Mouse (Mus musculus) kidney, adult 18-20 months (tissue): Measurements from ENCODE around the gene Dhcr24.
A peak's percentile ranks its signal among the peaks of the same experiment; 100 is the strongest.

ENCODE experiments used
- DNase-seq: peaks from one replicate; pipeline ENCODE4 v3.0.0; 2021

The Dhcr24 gene

DNA sequence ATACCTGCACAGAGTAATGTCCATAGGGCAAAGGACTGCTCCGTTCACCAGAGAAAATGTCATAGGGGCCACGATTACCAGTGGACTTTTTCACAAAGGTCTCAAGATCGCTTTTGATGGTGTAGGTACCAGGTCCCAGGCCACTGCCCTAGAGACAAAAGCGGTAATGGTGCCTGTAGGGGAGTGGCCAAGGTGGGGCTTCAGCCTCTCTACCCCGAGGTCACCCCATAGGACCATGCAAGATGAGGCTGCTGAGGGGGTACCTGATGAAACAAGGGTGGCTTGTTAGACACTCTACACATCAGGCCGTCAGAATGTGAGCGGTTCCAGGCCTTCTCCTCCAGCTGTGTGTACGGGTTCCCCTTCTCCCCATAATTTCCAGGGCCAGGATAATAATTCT, 52.3 kb downstream of the Dhcr24 start:
- no peak for DNase-seq

GRCm38 (mm10) chr4:106613560-106613959, 52.7 kb downstream of the Dhcr24 start:
- DNase-seq: no peak

DNA sequence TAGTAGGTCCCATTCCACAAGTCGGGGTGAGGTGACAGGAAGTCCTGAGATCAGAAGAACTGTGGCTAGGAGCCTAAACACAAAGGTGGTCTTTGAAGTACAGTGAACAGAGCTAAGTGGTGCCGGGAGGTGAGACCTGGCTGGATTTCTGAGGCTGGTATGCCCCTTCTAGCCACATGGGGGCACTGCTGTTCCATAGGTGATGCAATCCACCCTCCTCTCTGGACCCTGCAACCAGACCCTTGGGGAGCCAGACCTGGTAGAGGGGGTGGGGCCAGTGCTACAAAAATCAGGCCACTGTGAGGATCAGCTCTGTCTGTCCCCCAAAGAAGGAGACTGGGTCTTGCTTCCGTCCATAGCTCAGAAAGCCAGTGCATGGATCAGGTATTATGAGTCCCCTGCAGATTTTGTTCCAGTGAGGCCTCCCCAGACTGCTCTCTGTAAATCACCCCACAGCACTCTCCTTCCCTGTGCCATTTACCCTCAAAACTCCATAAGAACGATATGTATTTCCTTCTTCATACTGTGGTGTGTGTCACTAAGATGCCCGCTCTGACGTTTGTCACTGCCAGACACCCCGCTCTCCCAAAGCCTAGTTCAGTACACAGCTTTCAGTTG, 53.5 kb downstream of the Dhcr24 start:
- peak; percentile 78 for DNase-seq

- DNase-seq: no peak
Observed at GRCm38 (mm10) chr4:106614881-106615280, 54.0 kb downstream of the Dhcr24 start.

DNA sequence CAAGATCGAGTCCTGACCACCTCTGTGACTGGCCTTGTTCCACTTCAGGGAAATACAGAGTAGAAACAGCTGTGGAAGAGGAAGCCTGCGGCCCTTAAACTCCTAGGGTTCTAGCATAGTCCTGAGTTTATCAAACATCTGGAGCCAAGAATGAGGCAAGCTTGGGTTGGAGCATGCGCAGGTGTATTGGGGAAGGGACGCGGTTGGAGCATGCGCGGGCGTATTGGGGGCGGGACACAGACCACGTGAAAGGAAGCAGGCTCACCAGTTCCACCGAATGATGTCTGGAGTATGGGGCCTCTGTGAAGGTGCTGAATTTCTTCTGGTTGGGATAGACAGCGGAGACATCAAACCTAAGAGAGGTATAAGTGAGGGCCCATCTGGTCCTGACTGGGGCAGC, 54.8 kb downstream of the Dhcr24 start:
- no peak for DNase-seq

GRCm38 (mm10) chr4:106617056-106617455, 56.2 kb downstream of the Dhcr24 start, which contains the start of gene Lexm:
TSS of gene Lexm (minus strand) at chr4:106617241.
- no peak for DNase-seq

DNA sequence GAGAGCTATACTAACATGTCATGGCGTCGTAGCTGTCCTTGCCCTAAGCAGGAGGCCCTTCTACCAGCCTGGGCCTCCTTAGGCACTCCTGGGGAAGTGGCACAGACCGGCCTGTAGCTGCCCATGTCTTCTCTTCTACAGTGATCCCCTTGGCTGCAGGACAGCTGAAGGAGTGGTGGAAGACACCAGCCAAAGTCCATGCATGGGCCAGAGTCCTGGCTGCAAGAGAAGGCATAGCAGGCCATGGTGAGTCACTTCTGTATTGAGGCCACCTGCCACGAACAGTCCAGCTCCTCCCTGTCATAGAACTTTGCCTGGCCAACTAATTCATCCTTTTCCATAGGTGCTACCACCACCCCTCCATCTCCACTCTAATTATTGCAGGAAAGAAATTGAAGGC, 58.1 kb downstream of the Dhcr24 start:
- DNase-seq: no peak

DNA sequence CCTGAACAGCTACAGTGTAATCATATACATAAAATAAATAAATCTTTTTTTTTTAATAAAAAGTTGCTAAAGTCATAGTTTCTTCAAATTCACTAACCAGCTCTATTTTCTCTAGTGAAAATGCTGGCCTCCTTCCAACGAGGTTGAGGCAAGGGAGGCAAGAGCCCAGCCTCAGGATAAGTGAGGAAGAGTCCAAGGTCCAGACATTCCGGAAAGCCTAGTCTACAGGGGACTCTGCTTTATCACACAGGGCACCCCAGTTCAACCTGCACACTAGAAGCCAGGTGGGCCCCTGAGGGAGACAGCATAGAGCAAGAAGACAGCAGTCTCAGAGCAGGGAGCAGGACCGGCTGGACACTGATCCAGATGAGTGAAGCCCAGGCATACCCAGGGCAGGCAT, 60.6 kb downstream of the Dhcr24 start:
- no peak for DNase-seq

DNA sequence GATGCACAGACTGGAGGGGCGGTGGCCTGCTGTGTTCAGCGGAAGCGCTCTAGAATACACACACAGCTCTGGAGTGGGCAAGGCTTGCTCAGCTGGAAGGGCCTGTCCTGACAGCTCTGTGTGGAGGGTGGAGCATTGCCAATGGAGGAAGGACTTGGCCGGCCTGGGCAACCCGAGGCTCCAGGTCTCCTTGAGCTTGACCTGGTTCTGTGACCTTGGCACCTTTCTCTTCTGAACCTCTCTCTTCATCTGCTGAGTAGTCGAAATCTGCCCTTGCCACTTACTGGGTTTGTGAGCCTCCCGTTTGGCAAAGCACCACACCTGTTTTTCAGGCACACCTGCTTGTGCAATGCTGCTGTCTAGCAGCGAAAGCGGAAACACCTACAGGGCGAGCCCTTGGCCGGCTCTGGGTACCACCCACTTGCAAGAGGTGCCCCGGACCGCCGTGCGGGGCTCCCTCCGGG, 61.2 kb downstream of the Dhcr24 start, which contains the start of gene Ttc22:
TSS of gene Ttc22 (plus strand) at position 403 of the 464 bp plus-strand sequence.
- DNase-seq: peak; percentile 77

DNA sequence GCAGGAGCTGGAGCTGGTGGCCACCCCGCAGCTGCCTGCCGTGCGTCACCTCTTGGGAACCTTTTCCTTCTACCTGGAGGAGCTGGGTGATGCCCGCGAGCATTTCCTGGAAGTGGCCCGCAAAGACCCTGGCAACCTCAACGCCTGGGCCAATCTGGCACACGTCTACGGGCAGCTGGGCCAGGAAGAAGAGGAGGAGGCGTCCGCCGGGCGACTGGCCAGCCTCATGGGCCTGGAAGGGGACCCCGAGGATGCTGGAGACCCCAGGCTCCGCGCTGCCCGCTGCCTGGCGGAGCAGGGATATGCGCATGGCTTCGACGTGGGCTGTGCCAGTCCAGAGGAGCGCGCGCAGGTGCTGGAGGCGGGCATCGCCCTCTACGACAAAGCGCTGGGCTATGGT, 61.9 kb downstream of the Dhcr24 start:
- DNase-seq: no peak

GRCm38 (mm10) chr4:106624271-106624670, 63.4 kb downstream of the Dhcr24 start:
- DNase-seq: no peak

DNA sequence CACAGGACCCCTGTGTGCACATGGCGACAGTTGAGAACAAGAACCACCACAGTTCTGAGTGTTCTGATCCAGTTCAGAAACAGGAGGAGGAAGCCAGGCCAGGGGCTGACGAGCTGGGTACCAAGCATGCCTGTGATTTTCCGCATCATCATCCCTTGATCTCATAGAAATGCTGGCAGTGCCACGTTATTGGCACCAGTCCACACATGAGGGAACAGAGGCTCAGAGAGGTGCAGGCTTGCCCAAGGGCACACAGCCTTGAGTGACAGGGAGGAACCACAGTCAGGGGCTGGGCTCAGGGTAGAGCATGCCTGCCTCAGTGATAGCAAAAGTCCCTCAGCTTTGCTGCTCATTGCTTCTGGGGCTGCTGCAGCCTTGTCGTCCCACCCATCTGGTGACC, 67.0 kb downstream of the Dhcr24 start:
- DNase-seq: no peak

GRCm38 (mm10) chr4:106628650-106629360, 68.0 kb downstream of the Dhcr24 start:
- DNase-seq: peak; percentile 71

- DNase-seq: no peak
Observed at GRCm38 (mm10) chr4:106629374-106629773, 68.5 kb downstream of the Dhcr24 start.

- peak; percentile 82 for DNase-seq
Observed at GRCm38 (mm10) chr4:106630333-106631220, 69.7 kb downstream of the Dhcr24 start.

DNA sequence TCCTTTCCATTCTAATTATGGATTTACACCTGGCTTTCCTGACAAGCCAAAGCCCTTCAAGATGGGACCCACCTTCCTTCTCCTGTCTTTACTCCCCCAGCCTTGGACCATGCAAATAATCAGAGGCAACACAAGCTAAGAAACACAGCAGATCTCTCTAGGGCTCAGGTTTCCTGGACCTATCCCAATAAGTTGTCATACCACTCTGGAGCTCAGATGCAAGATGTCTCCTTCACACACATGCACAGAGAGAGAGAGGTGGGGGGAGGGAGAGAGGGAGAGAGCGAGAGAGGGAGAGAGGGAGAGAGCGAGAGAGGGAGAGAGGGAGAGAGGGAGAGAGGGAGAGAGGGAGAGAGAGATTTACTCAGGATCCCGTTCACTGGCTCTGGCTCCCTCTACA, 71.5 kb downstream of the Dhcr24 start:
- DNase-seq: no peak

DNA sequence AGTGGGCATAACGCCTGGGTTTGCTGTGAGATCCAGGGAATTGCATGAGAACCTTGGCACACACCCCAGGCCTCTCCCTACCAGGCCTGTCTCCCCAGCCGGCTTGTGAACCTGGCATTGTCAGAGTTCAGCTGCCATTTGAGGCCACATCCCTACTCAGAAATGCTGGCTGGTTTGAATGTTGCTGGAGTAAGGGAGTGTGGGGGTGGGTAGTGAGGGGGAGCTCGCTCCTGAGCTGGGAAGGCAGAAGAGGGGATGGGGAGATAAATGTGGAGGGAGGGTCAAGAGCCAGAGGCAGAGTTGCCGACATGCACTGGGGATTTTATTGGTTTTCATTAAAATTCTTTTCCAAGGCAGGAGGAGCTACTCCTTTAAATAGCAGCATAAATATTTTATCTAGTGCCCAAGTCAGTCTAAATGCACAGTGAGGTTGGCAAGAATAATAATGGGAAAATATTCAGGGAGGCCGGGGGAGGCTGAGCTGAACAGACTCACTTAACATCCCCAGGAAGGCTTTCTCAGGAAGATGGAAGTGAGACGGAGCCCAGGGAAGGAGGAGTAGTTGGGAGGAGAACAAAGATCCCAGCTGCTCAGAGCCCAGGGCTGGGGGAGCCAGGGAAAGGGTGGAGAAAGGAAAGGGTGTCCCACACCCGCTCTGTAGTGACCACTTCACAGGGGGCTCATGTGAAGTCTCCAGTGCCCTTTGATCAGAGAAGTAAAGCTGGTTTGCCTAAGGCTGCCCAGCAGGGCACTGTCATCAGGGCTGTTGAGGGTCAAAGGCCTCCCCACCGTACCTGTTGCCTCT, 72.6 kb downstream of the Dhcr24 start:
- no peak for DNase-seq

GRCm38 (mm10) chr4:106634086-106634479, 73.2 kb downstream of the Dhcr24 start:
- no peak for DNase-seq
